Mouse (Mus musculus) lung, embryonic 14.5 days (tissue): ENCODE results near the gene Lat2. TPM values are rescaled to one million over a fixed set of nuclear protein-coding genes. Genes with fewer than 3 reads are reported as not detected.
A peak's percentile ranks its signal among the peaks of the same experiment; 100 is the strongest.

ENCODE experiments used
- ATAC-seq: fragments of 200-750 bp; cut with Nextera tagmentation; 2 replicates; pipeline ENCODE4 v1.8.0; 2017; ENCODE audit warnings: mild to moderate bottlenecking, moderate TSS enrichment, moderate library complexity; ENCODE audit not compliant: insufficient read depth
- DNase-seq: peaks from one replicate; pipeline ENCODE4 v3.0.0-alpha.2; 2015
- H3K27ac ChIP-seq: fragments of 300-500 bp; sonication (generic); 2 replicates; pipeline ENCODE4 v1.5.1; 2014; ENCODE audit warnings: low read depth, mild to moderate bottlenecking, moderate library complexity
- H3K27me3 ChIP-seq: fragments of 300-500 bp; sonication (generic); 2 replicates; pipeline ENCODE4 v1.6.1; 2014; ENCODE audit warnings: low read length, control low read depth; ENCODE audit not compliant: insufficient read depth
- H3K36me3 ChIP-seq: fragments of 300-500 bp; sonication (generic); 2 replicates; pipeline ENCODE4 v1.6.1; 2014; ENCODE audit warnings: control low read depth; ENCODE audit not compliant: insufficient read depth
- H3K4me1 ChIP-seq: fragments of 300-500 bp; sonication (generic); 2 replicates; pipeline ENCODE4 v1.6.1; 2014; ENCODE audit warnings: antibody characterized with exemption, control low read depth; ENCODE audit not compliant: insufficient read depth
- H3K4me2 ChIP-seq: fragments of 300-500 bp; sonication (generic); 2 replicates; pipeline ENCODE4 v1.6.1; 2014; ENCODE audit warnings: mild to moderate bottlenecking
- H3K4me3 ChIP-seq: fragments of 300-500 bp; sonication (generic); 2 replicates; pipeline ENCODE4 v1.5.1; 2014; ENCODE audit warnings: low read depth, low read length
- H3K9ac ChIP-seq: fragments of 300-500 bp; sonication (generic); 2 replicates; pipeline ENCODE4 v1.6.1; 2014
- H3K9me3 ChIP-seq: fragments of 300-500 bp; sonication (generic); 2 replicates; pipeline ENCODE4 v1.6.1; 2016; ENCODE audit warnings: low read depth, low read length, control low read depth
- CTCF ChIP-seq: IDR thresholded peaks from 2 replicates; pipeline ENCODE4 v1.5.1; 2016; ENCODE audit warnings: antibody characterized with exemption, low read depth
- WGBS: fragments of 180-500 bp; shearing (Covaris S2); extraction: QIAGEN DNeasy Blood & Tissue Kit; methylation state at CpG from one replicate; pipeline ENCODE4 v1.1.7; 2014; 5-methylcytosine and 5-hydroxymethylcytosine counted together
- polyA plus RNA-seq: library from polyadenylated mRNA; unstranded; fragments of >200 nt; fragmentation: Nextera tagmentation; extraction: Ambion mirVana; gene quantifications from 2 replicates; pipeline ENCODE4 v1.2.1, GENCODE M21; 2014

Gene Lat2
- polyA plus RNA-seq, 1 experiment from 2014 or later: 2.1 TPM

DNA sequence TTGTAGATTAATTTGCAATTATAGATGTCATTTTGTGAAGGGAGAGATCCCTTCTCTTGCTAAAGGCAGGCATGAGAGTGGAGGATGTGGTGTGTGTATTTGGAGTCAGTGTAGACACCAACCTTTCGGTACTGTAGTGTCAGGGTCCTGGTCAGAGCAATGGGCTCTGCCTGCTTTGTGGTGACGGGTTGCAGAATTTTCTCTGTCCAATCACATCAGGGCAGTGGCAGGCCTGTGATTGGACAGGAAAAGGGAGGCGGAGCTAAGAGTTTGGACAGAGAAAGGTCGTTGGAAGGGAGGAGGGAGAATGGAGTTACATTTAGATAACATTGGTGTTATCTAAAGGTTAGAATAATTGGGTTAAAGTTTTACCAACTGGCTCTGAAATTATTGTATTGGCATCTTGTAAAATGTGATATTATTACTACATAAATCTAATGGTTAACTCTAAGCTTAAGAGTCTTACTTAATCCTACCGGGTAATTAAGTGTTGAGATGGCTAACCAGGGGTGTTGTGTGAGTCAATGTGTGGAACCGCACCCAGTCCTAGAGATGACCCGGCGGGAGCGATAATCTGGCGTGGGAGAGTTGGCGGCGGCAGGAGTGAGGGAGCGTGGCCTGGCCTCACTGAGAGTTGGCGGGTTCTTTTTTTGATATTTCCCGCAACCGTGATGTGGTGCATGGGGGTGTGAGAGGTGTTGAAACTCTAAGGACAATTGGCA is 54.2 kb downstream of the Lat2 start:
- Histone ChIP-seq H3K9ac (no peak overlapping the region), H3K4me1 (no peaks in the 10 kb centered on the region), H3K27me3 (no peaks in the 10 kb centered on the region), H3K4me2 (no peak overlapping the region), H3K9me3 (no peaks in the 10 kb centered on the region), H3K4me3 (no peak overlapping the region), H3K27ac (no peak overlapping the region), H3K36me3 (no peaks in the 10 kb centered on the region)
- no peak for ATAC-seq
- TF ChIP-seq CTCF: no peak
- no peak for DNase-seq
- WGBS: 70% methylated on average over 16 of the region's 16 CpGs

DNA sequence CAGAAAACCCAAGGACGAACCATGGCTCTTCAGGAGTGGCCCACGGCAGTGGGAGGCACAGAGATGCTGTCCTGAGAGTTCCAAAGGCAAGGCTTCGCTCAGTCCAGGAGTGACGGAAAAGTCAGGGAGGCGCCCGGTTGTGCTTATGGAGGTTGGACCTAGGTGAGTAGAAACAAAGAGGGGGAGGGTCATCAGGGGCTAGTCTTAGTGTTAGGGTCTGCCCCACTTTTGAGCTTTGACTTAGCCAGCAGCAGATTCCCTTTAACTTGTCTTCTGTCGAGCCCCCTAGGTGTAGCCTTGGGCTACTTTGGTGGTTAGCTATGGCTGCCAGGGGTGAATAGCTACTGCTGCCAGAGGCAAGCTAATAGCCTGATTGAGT is 54.8 kb downstream of the Lat2 start, which contains the start of gene Syna:
Syna (minus strand) TSS at position 101 of the 379 bp plus-strand sequence.
- TF ChIP-seq CTCF: no peak
- H3K4me1 ChIP-seq: 0 out of 2 replicates have a peak, but pooled peaks cover 3% of the 10 kb centered on the region
- H3K27ac ChIP-seq: no peak within 1 kb of the TSS
- no peaks in the 10 kb centered on the region for H3K9me3 ChIP-seq
- no peaks in the 10 kb centered on the region for H3K27me3 ChIP-seq
- no peaks in the 10 kb centered on the region for H3K36me3 ChIP-seq
- DNase-seq: no peak
- H3K9ac ChIP-seq: no peak within 1 kb of the TSS
- no peak for ATAC-seq
- no peak within 1 kb of the TSS for H3K4me3 ChIP-seq
- WGBS: 89% methylated on average over 7 of the region's 7 CpGs
- H3K4me2 ChIP-seq: no peak within 1 kb of the TSS

DNA sequence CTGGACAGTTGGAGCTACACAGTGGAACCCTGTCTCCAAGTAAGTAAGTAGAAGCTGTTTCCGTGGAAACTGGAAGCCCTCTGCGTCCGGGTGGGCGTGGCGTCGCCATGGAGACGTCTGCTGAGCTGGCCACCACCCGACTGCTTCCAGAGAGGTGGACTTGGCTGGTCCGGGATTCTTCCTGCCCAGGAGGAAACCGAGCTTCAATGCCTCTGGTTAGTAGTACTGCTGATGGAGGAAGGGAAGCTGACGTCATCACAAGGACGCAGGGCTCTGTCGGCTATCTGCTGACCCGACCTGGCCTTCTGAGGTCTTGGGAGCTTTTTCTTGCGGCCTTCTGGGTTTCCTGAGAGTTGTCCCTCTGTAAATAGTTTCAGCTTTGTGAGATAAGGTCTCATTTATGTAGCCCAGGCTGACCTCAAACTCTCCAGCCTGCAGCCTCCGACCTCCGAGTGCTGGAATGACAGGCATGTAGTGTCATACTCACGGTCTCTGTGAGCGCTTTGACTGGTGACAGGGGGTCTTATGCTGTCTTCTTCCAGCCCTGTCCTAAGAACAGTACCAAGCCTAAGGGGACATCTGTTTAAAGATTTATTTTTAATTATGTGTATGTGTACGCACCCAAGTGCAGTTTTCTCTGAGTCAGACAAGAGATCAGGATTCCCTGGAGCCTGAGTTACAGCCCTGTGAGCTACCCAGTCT is 59.2 kb downstream of the Lat2 start:
- H3K36me3 ChIP-seq: no peaks in the 10 kb centered on the region
- H3K4me3 ChIP-seq: no peak overlapping the region
- DNase-seq: peak; percentile 92
- no peaks in the 10 kb centered on the region for H3K9me3 ChIP-seq
- no peaks in the 10 kb centered on the region for H3K27me3 ChIP-seq
- H3K4me1 ChIP-seq: peaks cover 13% of the 10 kb centered on the region
- peak overlapping the region; percentile 65; the same call in 1 of the 2 replicates for H3K27ac ChIP-seq
- ATAC-seq: peak; percentile 11; the same call in 1 of the 2 replicates
- peak overlapping the region; percentile 48 for H3K4me2 ChIP-seq
- WGBS: 5% methylated on average over 20 of the region's 20 CpGs
- no peak for TF ChIP-seq CTCF
- H3K9ac ChIP-seq: no peak overlapping the region; the same call in 1 of the 2 replicates

DNA sequence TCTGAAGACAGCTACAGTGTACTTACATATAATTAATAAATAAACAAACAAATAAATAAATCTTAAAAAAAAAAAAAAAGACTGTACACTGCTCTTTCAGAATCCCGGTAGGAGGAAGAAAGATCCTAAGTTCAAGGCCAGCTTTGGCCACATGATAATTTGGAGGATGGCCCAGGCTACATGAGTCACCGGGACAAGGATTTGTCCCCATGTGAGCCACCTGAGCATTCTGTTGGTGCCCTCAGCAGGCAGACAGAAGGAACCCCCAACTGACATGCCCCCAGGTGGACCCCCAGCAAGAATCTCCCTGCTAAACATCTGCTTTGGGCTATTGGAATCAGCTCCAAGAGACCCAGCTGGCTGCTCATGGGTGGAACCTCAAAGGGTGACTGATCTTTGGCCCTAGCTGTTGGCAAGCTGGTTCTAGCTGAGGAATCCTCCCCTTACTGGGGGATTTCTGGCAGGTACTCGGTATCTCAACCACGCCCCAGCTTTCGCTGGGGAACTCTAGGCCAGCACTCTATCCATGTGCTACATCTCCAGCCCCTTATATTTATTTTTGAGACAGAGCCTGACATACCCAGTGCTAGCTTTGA is 60.8 kb downstream of the Lat2 start:
- ATAC-seq (no peak), DNase-seq (no peak)
- H3K9me3 ChIP-seq: no peaks in the 10 kb centered on the region
- H3K27ac ChIP-seq: no peak overlapping the region
- WGBS: 86% methylated on average over 5 of the region's 5 CpGs
- H3K9ac ChIP-seq: no peak overlapping the region
- no peak overlapping the region for H3K4me2 ChIP-seq
- H3K4me1 ChIP-seq: peaks cover 18% of the 10 kb centered on the region
- H3K27me3 ChIP-seq: no peaks in the 10 kb centered on the region
- no peak for TF ChIP-seq CTCF
- H3K36me3 ChIP-seq: no peaks in the 10 kb centered on the region
- H3K4me3 ChIP-seq: no peak overlapping the region

DNA sequence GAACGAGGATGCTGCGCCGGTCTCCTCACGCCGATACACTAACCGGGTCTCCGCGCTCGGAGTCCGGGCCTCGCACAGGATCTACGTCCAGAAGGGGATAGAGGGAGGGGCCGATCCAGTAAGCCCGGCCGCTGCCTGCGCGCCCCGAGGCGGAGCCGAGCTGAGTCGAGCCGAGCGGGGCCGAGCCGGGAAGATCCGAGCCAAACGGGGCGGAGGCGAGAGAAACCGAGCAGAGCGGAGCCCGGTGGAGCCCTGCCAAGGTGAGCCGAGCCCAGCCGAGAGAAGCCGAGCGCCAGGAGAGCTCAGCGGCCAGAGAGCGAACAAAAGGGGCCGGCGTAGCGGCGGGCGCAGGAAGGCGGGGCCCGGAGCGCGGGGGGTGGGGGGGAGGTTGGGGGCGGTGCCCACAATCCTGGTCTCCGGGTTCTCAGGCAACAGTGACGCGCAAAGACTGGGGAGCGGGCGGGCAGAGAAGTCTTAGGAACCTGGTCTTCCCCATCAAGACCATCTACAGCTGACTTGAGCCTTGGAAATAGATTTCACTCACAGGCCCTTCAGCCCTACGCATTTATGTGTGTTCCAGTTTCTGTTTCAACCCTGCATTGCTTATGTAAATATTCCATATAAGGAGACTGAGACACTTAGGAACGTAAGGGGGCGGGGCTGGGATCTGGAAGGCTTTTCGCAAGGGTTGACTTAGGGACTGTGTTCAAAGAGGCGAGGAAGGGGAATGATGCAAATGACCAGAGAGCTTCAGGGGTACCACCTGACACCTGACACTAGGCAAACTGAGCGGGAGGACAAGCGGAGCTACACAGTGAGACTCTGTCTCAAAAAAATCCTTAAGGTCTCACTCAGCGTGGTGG is 62.5 kb downstream of the Lat2 start, which contains the start of gene Clip2:
Clip2 (minus strand) TSS at position 325 of the 863 bp plus-strand sequence.
- Histone ChIP-seq H3K36me3 (no peaks in the 10 kb centered on the region), H3K9me3 (no peaks in the 10 kb centered on the region), H3K4me1 (peaks cover 22% of the 10 kb centered on the region), H3K4me2 (peak within 1 kb of the TSS; percentile 77), H3K9ac (peak within 1 kb of the TSS; percentile 89), H3K27ac (peak within 1 kb of the TSS; percentile 96), H3K4me3 (peak within 1 kb of the TSS; percentile 83), H3K27me3 (no peaks in the 10 kb centered on the region)
- no peak for TF ChIP-seq CTCF
- 1% methylated on average over 61 of the region's 61 CpGs for WGBS
- DNase-seq (peak; percentile 99), ATAC-seq (peak; percentile 94)

DNA sequence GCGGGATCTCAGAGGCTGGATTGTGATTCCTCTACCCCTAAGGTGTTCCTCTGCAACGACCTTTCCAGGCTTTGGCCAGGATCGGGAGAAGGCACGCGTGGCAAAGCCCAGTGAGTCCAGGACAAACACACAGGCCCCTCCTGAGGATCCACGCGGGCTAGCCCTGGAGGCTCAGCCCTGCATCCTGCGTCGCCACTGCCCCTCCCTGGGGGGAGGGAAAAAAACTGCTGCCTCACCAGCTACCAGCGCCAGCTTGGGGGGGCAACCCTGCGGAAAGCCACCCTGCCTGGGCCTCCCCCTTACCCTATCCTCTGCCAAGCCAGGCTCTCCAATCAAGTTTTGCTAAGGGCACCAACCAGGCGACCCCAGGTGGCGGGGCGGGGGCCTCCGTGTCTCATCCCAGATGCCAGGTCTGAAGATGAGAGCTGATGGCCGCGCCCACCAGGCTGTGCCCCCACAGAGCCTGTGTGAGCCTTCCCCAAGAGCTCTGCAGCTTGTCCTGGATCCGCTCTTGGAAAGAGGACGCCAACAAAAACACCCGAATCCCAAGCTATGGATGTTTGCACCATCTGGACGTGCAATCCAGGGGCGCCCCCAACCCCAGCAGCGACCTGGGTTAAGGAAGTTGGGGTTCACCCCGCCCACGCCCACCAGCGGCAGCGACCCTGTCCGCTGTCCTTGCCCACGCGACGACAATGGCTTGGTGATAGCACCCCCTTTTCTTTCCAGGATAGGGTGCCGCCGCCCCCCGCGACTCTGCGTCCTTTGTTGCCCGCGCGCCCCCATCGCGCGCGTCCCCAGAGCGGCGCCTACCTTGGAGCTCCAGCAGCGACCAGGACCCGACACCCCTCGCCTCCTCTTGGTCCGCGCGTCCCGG is 63.4 kb downstream of the Lat2 start:
- H3K27ac ChIP-seq: peak overlapping the region; percentile 96
- no peaks in the 10 kb centered on the region for H3K36me3 ChIP-seq
- WGBS: under 1% methylated on average over 52 of the region's 52 CpGs
- H3K27me3 ChIP-seq: no peaks in the 10 kb centered on the region
- no peak for TF ChIP-seq CTCF
- peak overlapping the region; percentile 83 for H3K4me3 ChIP-seq
- peak overlapping the region; percentile 89 for H3K9ac ChIP-seq
- H3K4me2 ChIP-seq: peak overlapping the region; percentile 77
- peak; percentile 8; the same call in 1 of the 2 replicates for ATAC-seq
- H3K4me1 ChIP-seq: peaks cover 22% of the 10 kb centered on the region
- peak; percentile 63 for DNase-seq
- H3K9me3 ChIP-seq: no peaks in the 10 kb centered on the region
